Mouse (Mus musculus) liver, embryonic 14.5 days (tissue): Measurements from ENCODE around the gene Zfp442. TPM values are rescaled to one million over a fixed set of nuclear protein-coding genes. Genes with fewer than 3 reads are reported as not detected.
A peak's percentile ranks its signal among the peaks of the same experiment; 100 is the strongest.
"Not testable (repeated sequence)": the region's sequence is repeated elsewhere in the genome, so short reads cannot be mapped to it uniquely, and the experiment has no call there.

Experiments used
- ATAC-seq: fragments of 200-750 bp; cut with Nextera tagmentation; 2 replicates; pipeline ENCODE4 v1.8.0; 2017; ENCODE audit warnings: moderate number of reproducible peaks, mild to moderate bottlenecking, moderate library complexity; ENCODE audit not compliant: insufficient read depth
- DNase-seq, 3 experiments: peaks; one replicate each; pipeline ENCODE4 v3.0.0-alpha.2; 2012 to 2013; ENCODE audit warnings: low read depth in 3 of 3, low spot score in 3 of 3
- H3K27ac ChIP-seq: fragments of 300-500 bp; sonication (generic); 2 replicates; pipeline ENCODE4 v1.5.1; 2014; ENCODE audit warnings: moderate library complexity, mild to moderate bottlenecking, control low read depth, inconsistent platforms
- H3K27me3 ChIP-seq: fragments of 300-500 bp; sonication (generic); 2 replicates; pipeline ENCODE4 v1.6.1; 2014; ENCODE audit warnings: mild to moderate bottlenecking, low read length, moderate library complexity; ENCODE audit not compliant: control insufficient read depth, insufficient read depth
- H3K36me3 ChIP-seq: fragments of 300-500 bp; sonication (generic); replicated peaks from 2 replicates; pipeline ENCODE4 v1.6.1; 2014; ENCODE audit warnings: low read depth; ENCODE audit not compliant: control insufficient read depth, insufficient read depth
- H3K4me1 ChIP-seq, 2 experiments: fragments of 200-500 bp in 1 of 2; fragments of 300-500 bp in 1 of 2; sonication (generic) in 1 of 2; replicated peaks; 2 replicates each; pipeline ENCODE4 v1.6.1; 2012 to 2014; ENCODE audit warnings: antibody characterized with exemption in 1 of 2, inconsistent platforms in 1 of 2, low read length in 1 of 2; ENCODE audit not compliant: control insufficient read depth in 2 of 2, insufficient read depth in 2 of 2
- H3K4me2 ChIP-seq: fragments of 300-500 bp; sonication (generic); 2 replicates; pipeline ENCODE4 v1.6.1; 2014; ENCODE audit warnings: low read depth, mild to moderate bottlenecking, control low read depth, moderate library complexity
- H3K4me3 ChIP-seq, 2 experiments: fragments of 200-500 bp in 1 of 2; fragments of 300-500 bp in 1 of 2; sonication (generic) in 1 of 2; 2 replicates each; pipeline ENCODE4 v1.5.1; 2012 to 2014; ENCODE audit warnings: low read depth in 2 of 2, low read length in 2 of 2, mild to moderate bottlenecking in 2 of 2, control low read depth in 1 of 2, inconsistent platforms in 1 of 2, moderate library complexity in 1 of 2; ENCODE audit not compliant: insufficient read depth in 1 of 2
- H3K9ac ChIP-seq: fragments of 300-500 bp; sonication (generic); replicated peaks from 2 replicates; pipeline ENCODE4 v1.6.1; 2014; ENCODE audit warnings: mild to moderate bottlenecking, control low read depth, moderate library complexity
- H3K9me3 ChIP-seq: fragments of 300-500 bp; sonication (generic); 2 replicates; pipeline ENCODE4 v1.6.1; 2016; ENCODE audit warnings: low read length, mixed read lengths; ENCODE audit not compliant: control insufficient read depth
- CTCF ChIP-seq: IDR thresholded peaks from 2 replicates; pipeline ENCODE4 v1.5.1; 2016; ENCODE audit warnings: antibody characterized with exemption, low read depth, control low read depth
- EP300 ChIP-seq: IDR thresholded peaks from 2 replicates; pipeline ENCODE4 v1.6.1; 2016; ENCODE audit warnings: antibody characterized with exemption, low read depth
- WGBS: fragments of 180-500 bp; shearing (Covaris S2); extraction: QIAGEN DNeasy Blood & Tissue Kit; methylation state at CpG from one replicate; pipeline ENCODE4 v1.1.7; 2014; ENCODE audit not compliant: insufficient replicate concordance; 5-methylcytosine and 5-hydroxymethylcytosine counted together
- polyA plus RNA-seq, 2 experiments: library from polyadenylated mRNA; depleted of rRNA in 1 of 2; stranded (reverse) in 1 of 2; unstranded in 1 of 2; fragments of >200 nt; fragmentation: Nextera tagmentation in 1 of 2; extraction: Ambion mirVana in 1 of 2; gene quantifications; 2 replicates each; pipeline versions ENCODE4 v1.2.1 to v1.2.3; 2012 to 2014

Gene Zfp442
- polyA plus RNA-seq, 2 experiments = 0.19 to 0.42 TPM

DNA sequence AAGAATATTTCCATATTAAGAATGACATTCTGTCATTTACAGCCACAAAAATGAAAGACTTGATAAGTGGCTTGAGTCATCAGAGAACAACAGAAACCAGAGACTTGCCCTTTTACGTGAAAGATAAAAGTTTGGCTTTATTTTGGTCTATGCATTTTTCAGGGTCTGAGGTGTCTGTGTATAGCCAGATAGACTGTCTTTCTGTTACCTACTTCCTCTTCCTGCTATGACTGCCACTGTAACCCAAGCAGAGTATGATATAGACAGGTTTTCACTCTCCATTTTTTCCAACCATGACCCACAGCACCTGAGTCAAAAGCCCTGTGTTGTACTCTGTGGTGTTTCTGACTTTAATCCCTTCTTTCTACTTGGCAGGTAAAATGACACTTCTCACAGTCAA lies 61.1 kb downstream of the Zfp442 start:
- Histone ChIP-seq H3K9me3 (no peaks in the 10 kb centered on the region), H3K4me2 (no peak overlapping the region), H3K27me3 (no peaks in the 10 kb centered on the region), H3K36me3 (no peaks in the 10 kb centered on the region), H3K4me1 (no peaks in the 10 kb centered on the region), H3K9ac (no peak overlapping the region), H3K27ac (no peak overlapping the region), H3K4me3 (no peak overlapping the region)
- WGBS = 38% methylated on average over 1 of the region's 1 CpGs
- TF ChIP-seq EP300 (no peak), CTCF (no peak)
- ATAC-seq (no peak), DNase-seq (no peak)

GRCm38 (mm10) chr2:150385553-150386106 lies 65.7 kb downstream of the Zfp442 start:
- ATAC-seq, H3K4me2 ChIP-seq, H3K4me3 ChIP-seq, H3K9ac ChIP-seq, DNase-seq, H3K9me3 ChIP-seq, H3K4me1 ChIP-seq, H3K36me3 ChIP-seq, H3K27me3 ChIP-seq, H3K27ac ChIP-seq: not testable (repeated sequence)
- WGBS = 77% methylated on average over 18 of the region's 19 CpGs

- ATAC-seq = peak; percentile 40; the same call in 1 of the 2 replicates
- 2% methylated on average over 4 of the region's 4 CpGs for WGBS
- H3K27me3 ChIP-seq = no peaks in the 10 kb centered on the region
Measured at GRCm38 (mm10) chr2:150362878-150363229, 88.4 kb downstream of the Zfp442 start.

GRCm38 (mm10) chr2:150362113-150362877 lies 89.0 kb downstream of the Zfp442 start, which contains the start of gene 3300002I08Rik:
Gene 3300002I08Rik (minus strand): TSS chr2:150362765.
- H3K36me3 ChIP-seq, H3K27ac ChIP-seq, H3K9me3 ChIP-seq, H3K27me3 ChIP-seq, H3K4me1 ChIP-seq: not testable (repeated sequence)
- peak within 1 kb of the TSS; percentile 60 for H3K4me2 ChIP-seq
- DNase-seq = peak; percentile 48 to 56 (median 55)
- peak within 1 kb of the TSS; percentile 59; the same call in 1 of the 2 replicates for H3K9ac ChIP-seq
- peak within 1 kb of the TSS; percentile 59 for H3K4me3 ChIP-seq
- 3% methylated on average over 15 of the region's 17 CpGs for WGBS
- ATAC-seq = peak; percentile 95

More at GRCm38 (mm10) chr2:150362878-150363229, 88.4 kb downstream of the Zfp442 start:
- Histone ChIP-seq H3K4me1 (no peaks in the 10 kb centered on the region), H3K9me3 (no peaks in the 10 kb centered on the region), H3K4me3 (peak overlapping the region; percentile 59), H3K4me2 (peak overlapping the region; percentile 60), H3K9ac (no peak overlapping the region), H3K27ac (no peak overlapping the region), H3K36me3 (no peaks in the 10 kb centered on the region)
- TF ChIP-seq EP300 (no peak), CTCF (no peak)
- DNase-seq = no peak

Other genes starting within 250 kb of the Zfp442 start
- 0.15 and 0.23 TPM in 2 replicates for gene Zfp937, start 233.4 kb downstream of the Zfp442 start, polyA plus RNA-seq (2012; rRNA removed)
- gene Zfp937, start 233.4 kb downstream of the Zfp442 start, polyA plus RNA-seq (2014; fragmentation: Nextera tagmentation; extraction: Ambion mirVana) = 0.72 and 0.75 TPM in 2 replicates
- 0.23 and 0.49 TPM in 2 replicates for gene Gm21994, start 195.9 kb downstream of the Zfp442 start, polyA plus RNA-seq (2012; rRNA removed)
- gene Gm21994, start 195.9 kb downstream of the Zfp442 start, polyA plus RNA-seq (2014; fragmentation: Nextera tagmentation; extraction: Ambion mirVana) = 0.29 and 0.71 TPM in 2 replicates
- gene Gm14124, start 194.0 kb downstream of the Zfp442 start, polyA plus RNA-seq (2012; rRNA removed) = not detected in 2 replicates
- not detected in 2 replicates for gene Gm14124, start 194.0 kb downstream of the Zfp442 start, polyA plus RNA-seq (2014; fragmentation: Nextera tagmentation; extraction: Ambion mirVana)
- gene Gm10130, start 127.8 kb downstream of the Zfp442 start, polyA plus RNA-seq (2012; rRNA removed) = not detected in 2 replicates
- gene Gm10130, start 127.8 kb downstream of the Zfp442 start, polyA plus RNA-seq (2014; fragmentation: Nextera tagmentation; extraction: Ambion mirVana) = 0.57 TPM in 1 of 2 replicates, not detected in the other
- 0.25 and 0.40 TPM in 2 replicates for gene 3300002I08Rik, start 88.7 kb downstream of the Zfp442 start, polyA plus RNA-seq (2012; rRNA removed)
- gene 3300002I08Rik, start 88.7 kb downstream of the Zfp442 start, polyA plus RNA-seq (2014; fragmentation: Nextera tagmentation; extraction: Ambion mirVana) = 0.74 and 1.6 TPM in 2 replicates
- gene Zfp345, start 33.6 kb upstream of the Zfp442 start, polyA plus RNA-seq (2012; rRNA removed) = 0.01 TPM in 1 of 2 replicates, not detected in the other
- gene Zfp345, start 33.6 kb upstream of the Zfp442 start, polyA plus RNA-seq (2014; fragmentation: Nextera tagmentation; extraction: Ambion mirVana) = 0.06 TPM in 1 of 2 replicates, not detected in the other
- 2.6 and 3.1 TPM in 2 replicates for gene Cst7, start 118.9 kb upstream of the Zfp442 start, polyA plus RNA-seq (2012; rRNA removed)
- gene Cst7, start 118.9 kb upstream of the Zfp442 start, polyA plus RNA-seq (2014; fragmentation: Nextera tagmentation; extraction: Ambion mirVana) = 6.3 and 7.5 TPM in 2 replicates
- 14.3 and 18.5 TPM in 2 replicates for gene Apmap, start 157.1 kb upstream of the Zfp442 start, polyA plus RNA-seq (2012; rRNA removed)
- gene Apmap, start 157.1 kb upstream of the Zfp442 start, polyA plus RNA-seq (2014; fragmentation: Nextera tagmentation; extraction: Ambion mirVana) = 26.3 and 26.5 TPM in 2 replicates
- 30.4 and 34.1 TPM in 2 replicates for gene Acss1, start 217.0 kb upstream of the Zfp442 start, polyA plus RNA-seq (2012; rRNA removed)
- gene Acss1, start 217.0 kb upstream of the Zfp442 start, polyA plus RNA-seq (2014; fragmentation: Nextera tagmentation; extraction: Ambion mirVana) = 30.3 and 38.7 TPM in 2 replicates
- not detected in 2 replicates for gene Vsx1, start 237.9 kb upstream of the Zfp442 start, polyA plus RNA-seq (2012; rRNA removed)
- gene Vsx1, start 237.9 kb upstream of the Zfp442 start, polyA plus RNA-seq (2014; fragmentation: Nextera tagmentation; extraction: Ambion mirVana) = not detected in 2 replicates